Mouse (Mus musculus) forebrain, embryonic 11.5 days (tissue): ENCODE measurements around the gene Pde4d. TPM values are rescaled to one million over a fixed set of nuclear protein-coding genes. Genes with fewer than 3 reads are reported as not detected.

ENCODE experiments used
- ATAC-seq: fragments of 200-750 bp; cut with Nextera tagmentation; replicated peaks from 2 replicates; pipeline ENCODE4 v1.8.0; 2017; ENCODE audit warnings: moderate TSS enrichment; ENCODE audit not compliant: low FRiP score
- DNase-seq: peaks from one replicate; pipeline ENCODE4 v3.0.0-alpha.2; 2017; ENCODE audit warnings: low spot score
- H3K27ac ChIP-seq: fragments of 300-500 bp; sonication (generic); 2 replicates; pipeline ENCODE4 v1.5.1; 2014; ENCODE audit warnings: low read depth, low read length
- H3K27me3 ChIP-seq: fragments of 300-500 bp; sonication (generic); 2 replicates; pipeline ENCODE4 v1.6.1; 2014; ENCODE audit warnings: mild to moderate bottlenecking, low read length, mixed read lengths; ENCODE audit not compliant: control insufficient read depth, insufficient read depth
- H3K36me3 ChIP-seq: fragments of 300-500 bp; sonication (generic); 2 replicates; pipeline ENCODE4 v1.6.1; 2014; ENCODE audit warnings: mild to moderate bottlenecking, low read length, moderate library complexity, mixed read lengths; ENCODE audit not compliant: control insufficient read depth, insufficient read depth
- H3K4me1 ChIP-seq: fragments of 300-500 bp; sonication (generic); replicated peaks from 2 replicates; pipeline ENCODE4 v1.6.1; 2014; ENCODE audit warnings: low read length, mixed read lengths; ENCODE audit not compliant: control insufficient read depth, insufficient read depth
- H3K4me2 ChIP-seq: fragments of 300-500 bp; sonication (generic); 2 replicates; pipeline ENCODE4 v1.6.1; 2014; ENCODE audit warnings: low read depth, mild to moderate bottlenecking, low read length, moderate library complexity, mixed read lengths; ENCODE audit not compliant: severe bottlenecking
- H3K4me3 ChIP-seq: fragments of 300-500 bp; sonication (generic); 2 replicates; pipeline ENCODE4 v1.5.1; 2014; ENCODE audit warnings: low read depth, low read length
- H3K9ac ChIP-seq: fragments of 300-500 bp; sonication (generic); 2 replicates; pipeline ENCODE4 v1.6.1; 2014; ENCODE audit warnings: low read length
- H3K9me3 ChIP-seq: fragments of 300-500 bp; sonication (generic); 2 replicates; pipeline ENCODE4 v1.6.1; 2016; ENCODE audit warnings: low read length, mixed read lengths; ENCODE audit not compliant: control insufficient read depth
- WGBS: fragments of 180-500 bp; shearing (Covaris S2); extraction: QIAGEN DNeasy Blood & Tissue Kit; methylation state at CpG from one replicate; pipeline ENCODE4 v1.1.7; 2014; 5-methylcytosine and 5-hydroxymethylcytosine counted together
- polyA plus RNA-seq: library from polyadenylated mRNA; unstranded; fragments of >200 nt; fragmentation: Nextera tagmentation; extraction: Ambion mirVana; gene quantifications from 2 replicates; pipeline ENCODE4 v1.2.1, GENCODE M21; 2014

Pde4d gene
- polyA plus RNA-seq, 1 experiment from 2014 or later: 11.9 TPM

DNA sequence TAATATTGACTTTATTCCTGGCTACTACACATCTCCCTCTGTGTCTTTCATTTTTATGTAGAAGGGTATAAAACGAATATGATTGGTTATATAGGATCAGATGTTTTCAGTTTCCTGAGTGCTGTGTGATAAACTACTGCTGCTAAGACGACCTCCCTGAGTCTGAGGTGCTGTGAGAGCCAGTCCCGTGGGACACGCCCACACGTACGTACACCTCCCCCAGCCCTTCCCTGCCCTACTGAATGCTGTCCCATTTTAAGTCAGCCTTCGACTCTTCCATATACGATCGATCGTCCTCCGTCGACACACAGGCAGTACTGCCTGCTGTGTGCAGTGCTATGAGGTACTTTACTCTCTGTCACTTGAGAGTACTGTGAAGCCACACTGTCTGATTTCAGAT is 1473.0 kb downstream of the Pde4d start:
- ATAC-seq: peak; percentile 28; the same call in 1 of the 2 replicates
- 79% methylated on average over 12 of the region's 12 CpGs for WGBS

DNA sequence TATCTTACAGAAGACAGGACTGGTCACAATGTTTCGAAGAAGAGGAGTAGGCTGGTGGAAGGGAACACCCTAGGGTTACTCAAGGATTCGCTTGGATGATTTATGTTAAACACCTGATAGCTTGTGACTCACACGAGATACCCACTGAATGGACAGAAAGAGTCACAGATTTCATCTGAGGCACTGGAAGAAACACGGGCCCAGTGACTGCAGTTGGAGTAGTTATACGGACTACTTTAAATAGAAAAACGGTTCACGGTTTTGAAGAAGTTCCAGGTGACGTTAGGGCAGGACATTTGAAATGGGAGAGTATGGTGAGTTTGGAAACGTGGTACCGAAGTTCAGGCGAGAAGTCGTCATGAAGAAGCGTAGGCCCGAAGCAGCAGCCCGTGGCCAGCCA is 1475.0 kb downstream of the Pde4d start:
- ATAC-seq (no peak), DNase-seq (no peak)
- H3K4me1 ChIP-seq: peaks cover 5% of the 10 kb centered on the region; the same call in 1 of the 2 replicates
- 90% methylated on average over 15 of the region's 15 CpGs for WGBS
- H3K36me3 ChIP-seq: no peaks in the 10 kb centered on the region
- no peaks in the 10 kb centered on the region for H3K27me3 ChIP-seq
- H3K9me3 ChIP-seq: no peaks in the 10 kb centered on the region
- H3K27ac ChIP-seq: no peak overlapping the region
- no peak overlapping the region for H3K9ac ChIP-seq
- H3K4me3 ChIP-seq: no peak overlapping the region
- no peak overlapping the region for H3K4me2 ChIP-seq

More for the DNA sequence above, 1473.0 kb downstream of the Pde4d start:
- no peak overlapping the region for H3K4me3 ChIP-seq
- no peaks in the 10 kb centered on the region for H3K9me3 ChIP-seq
- no peaks in the 10 kb centered on the region for H3K27me3 ChIP-seq
- DNase-seq: no peak
- H3K4me2 ChIP-seq: no peak overlapping the region
- no peak overlapping the region for H3K27ac ChIP-seq
- no peak overlapping the region for H3K9ac ChIP-seq
- peaks cover 5% of the 10 kb centered on the region; the same call in 1 of the 2 replicates for H3K4me1 ChIP-seq
- H3K36me3 ChIP-seq: no peaks in the 10 kb centered on the region

DNA sequence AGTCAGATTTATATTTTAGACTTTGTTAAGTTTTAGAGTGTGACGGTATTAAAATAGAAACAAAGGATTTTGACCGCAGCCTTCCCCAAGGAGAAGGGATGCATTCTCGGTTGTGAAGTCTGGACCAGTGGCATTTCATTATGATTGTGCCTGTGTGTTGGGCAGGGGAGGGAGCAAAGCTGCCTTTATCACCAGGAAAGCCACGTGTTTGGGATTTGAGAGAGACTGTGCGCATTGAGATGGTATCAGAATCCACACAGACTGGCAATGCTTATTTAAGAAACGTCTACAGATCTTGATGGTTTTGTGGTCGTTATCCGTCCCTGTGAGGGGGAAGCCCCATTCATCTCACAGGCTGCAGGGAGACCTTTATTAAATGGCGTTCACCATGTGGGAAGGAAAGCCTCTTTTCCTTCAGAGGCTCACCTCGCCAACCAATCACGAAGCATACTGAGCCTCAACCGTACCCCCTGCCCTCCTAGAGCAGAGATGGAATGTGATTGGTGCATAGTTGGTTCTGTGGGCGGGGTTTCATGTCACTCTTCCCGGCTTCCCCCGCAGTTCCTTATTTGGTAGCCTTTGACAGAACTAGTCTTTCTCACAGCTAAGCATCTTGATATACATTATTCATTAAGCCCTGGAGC is 1476.7 kb downstream of the Pde4d start:
- no peak overlapping the region for H3K9ac ChIP-seq

DNA sequence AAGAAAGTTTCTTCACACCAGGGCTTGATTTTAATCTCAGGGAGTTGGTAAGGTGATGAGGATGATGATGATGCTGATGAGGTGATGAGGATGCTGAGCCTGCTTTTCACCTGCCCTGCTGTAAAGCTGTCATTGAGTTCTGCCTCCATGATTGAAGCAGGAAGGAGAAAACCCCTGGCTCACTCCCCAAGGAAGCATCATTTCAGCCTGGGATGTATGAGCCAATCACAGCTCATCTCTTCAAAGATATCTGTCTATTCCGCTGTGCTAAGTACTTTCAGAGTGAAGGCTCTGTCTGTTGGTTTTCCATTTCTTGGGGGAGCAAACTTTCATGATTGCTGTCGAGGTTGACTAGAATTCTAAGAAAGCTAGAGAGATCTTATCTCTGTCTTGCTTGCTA is 1478.0 kb downstream of the Pde4d start:
- Histone ChIP-seq H3K27me3 (no peaks in the 10 kb centered on the region), H3K4me3 (no peak overlapping the region), H3K4me2 (no peak overlapping the region), H3K9ac (no peak overlapping the region), H3K27ac (no peak overlapping the region), H3K9me3 (no peaks in the 10 kb centered on the region), H3K4me1 (peaks cover 5% of the 10 kb centered on the region; the same call in 1 of the 2 replicates), H3K36me3 (no peaks in the 10 kb centered on the region)
- ATAC-seq (no peak), DNase-seq (no peak)
- 85% methylated on average over 2 of the region's 2 CpGs for WGBS

More for the DNA sequence above, 1476.7 kb downstream of the Pde4d start:
- H3K9me3 ChIP-seq: no peaks in the 10 kb centered on the region
- peak; percentile 70 for DNase-seq
- no peak overlapping the region for H3K27ac ChIP-seq
- no peak overlapping the region; the same call in 1 of the 2 replicates for H3K4me3 ChIP-seq
- peak; percentile 95 for ATAC-seq
- 31% methylated on average over 15 of the region's 15 CpGs for WGBS
- peak overlapping the region; percentile 43 for H3K4me2 ChIP-seq
- H3K36me3 ChIP-seq: no peaks in the 10 kb centered on the region
- H3K27me3 ChIP-seq: no peaks in the 10 kb centered on the region
- peaks cover 5% of the 10 kb centered on the region; the same call in 1 of the 2 replicates for H3K4me1 ChIP-seq

DNA sequence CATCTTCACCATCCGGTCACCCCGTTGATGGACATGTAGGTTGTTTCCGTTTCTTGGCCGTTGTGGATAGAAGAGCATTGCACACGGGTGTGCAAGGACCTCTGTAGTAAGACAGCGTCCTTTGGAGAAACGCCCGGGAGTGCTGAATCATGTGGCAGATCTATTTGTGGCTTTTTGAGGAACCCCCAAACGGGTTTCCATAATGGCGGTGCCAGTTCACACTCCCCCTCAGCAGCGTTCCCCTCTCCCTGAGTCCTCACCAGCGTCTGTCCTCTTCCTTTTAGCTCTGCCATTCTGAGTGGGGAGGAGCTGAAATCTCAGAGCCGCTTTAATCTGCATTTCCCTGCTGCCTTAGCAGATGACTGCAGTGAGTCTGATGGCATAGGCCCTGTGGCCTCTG is 1482.9 kb downstream of the Pde4d start:
- 95% methylated on average over 13 of the region's 13 CpGs for WGBS
- Histone ChIP-seq H3K9ac (no peak overlapping the region), H3K27me3 (no peaks in the 10 kb centered on the region), H3K4me1 (no peaks in the 10 kb centered on the region), H3K4me2 (no peak overlapping the region), H3K27ac (no peak overlapping the region), H3K36me3 (no peaks in the 10 kb centered on the region), H3K9me3 (no peaks in the 10 kb centered on the region), H3K4me3 (no peak overlapping the region)
- ATAC-seq (no peak), DNase-seq (no peak)

DNA sequence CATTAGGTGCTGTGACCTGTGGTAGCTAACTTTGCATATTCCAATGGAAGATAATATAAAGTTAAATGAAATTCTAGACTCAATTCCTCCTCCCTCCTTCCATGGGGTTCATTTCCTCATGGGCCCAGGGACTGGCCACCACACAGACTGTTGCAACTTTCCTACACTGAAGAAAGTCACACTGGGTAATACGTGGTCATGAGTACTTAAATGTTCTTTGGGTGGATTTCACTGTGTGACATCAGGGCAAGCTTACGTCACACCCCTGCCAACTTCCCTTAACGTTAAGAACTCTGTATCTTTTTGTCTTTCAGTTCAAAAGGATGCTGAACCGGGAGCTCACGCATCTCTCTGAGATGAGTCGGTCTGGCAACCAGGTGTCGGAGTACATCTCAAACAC is 1483.8 kb downstream of the Pde4d start:
- Histone ChIP-seq H3K27ac (no peak overlapping the region), H3K4me1 (no peaks in the 10 kb centered on the region), H3K4me2 (no peak overlapping the region), H3K36me3 (no peaks in the 10 kb centered on the region), H3K27me3 (no peaks in the 10 kb centered on the region), H3K4me3 (no peak overlapping the region), H3K9ac (no peak overlapping the region), H3K9me3 (no peaks in the 10 kb centered on the region)
- ATAC-seq (no peak), DNase-seq (no peak)
- 93% methylated on average over 7 of the region's 7 CpGs for WGBS

DNA sequence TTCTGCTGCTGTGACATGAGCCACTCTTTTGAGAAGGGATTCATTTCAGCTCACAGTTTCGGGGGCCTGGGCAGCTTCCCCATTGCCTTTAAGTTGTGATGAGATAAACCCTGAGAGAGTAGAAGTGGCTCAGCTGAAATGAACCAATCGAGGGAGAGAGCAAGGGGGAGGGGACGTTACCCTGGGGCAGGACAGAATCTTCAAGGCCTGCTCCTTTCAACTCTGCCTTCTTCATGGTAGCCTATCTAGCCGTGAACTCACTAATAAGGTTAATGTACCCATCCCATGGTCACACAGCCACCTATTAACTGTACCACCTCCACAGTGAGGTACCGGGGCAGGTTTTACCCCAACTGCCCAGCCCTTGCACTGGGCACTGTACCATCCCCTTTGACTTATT is 1487.1 kb downstream of the Pde4d start:
- Histone ChIP-seq H3K4me1 (no peaks in the 10 kb centered on the region), H3K27me3 (no peaks in the 10 kb centered on the region), H3K4me2 (no peak overlapping the region), H3K27ac (no peak overlapping the region), H3K9ac (no peak overlapping the region), H3K4me3 (no peak overlapping the region), H3K36me3 (no peaks in the 10 kb centered on the region), H3K9me3 (no peaks in the 10 kb centered on the region)
- 95% methylated on average over 5 of the region's 5 CpGs for WGBS
- DNase-seq (no peak), ATAC-seq (no peak)

DNA sequence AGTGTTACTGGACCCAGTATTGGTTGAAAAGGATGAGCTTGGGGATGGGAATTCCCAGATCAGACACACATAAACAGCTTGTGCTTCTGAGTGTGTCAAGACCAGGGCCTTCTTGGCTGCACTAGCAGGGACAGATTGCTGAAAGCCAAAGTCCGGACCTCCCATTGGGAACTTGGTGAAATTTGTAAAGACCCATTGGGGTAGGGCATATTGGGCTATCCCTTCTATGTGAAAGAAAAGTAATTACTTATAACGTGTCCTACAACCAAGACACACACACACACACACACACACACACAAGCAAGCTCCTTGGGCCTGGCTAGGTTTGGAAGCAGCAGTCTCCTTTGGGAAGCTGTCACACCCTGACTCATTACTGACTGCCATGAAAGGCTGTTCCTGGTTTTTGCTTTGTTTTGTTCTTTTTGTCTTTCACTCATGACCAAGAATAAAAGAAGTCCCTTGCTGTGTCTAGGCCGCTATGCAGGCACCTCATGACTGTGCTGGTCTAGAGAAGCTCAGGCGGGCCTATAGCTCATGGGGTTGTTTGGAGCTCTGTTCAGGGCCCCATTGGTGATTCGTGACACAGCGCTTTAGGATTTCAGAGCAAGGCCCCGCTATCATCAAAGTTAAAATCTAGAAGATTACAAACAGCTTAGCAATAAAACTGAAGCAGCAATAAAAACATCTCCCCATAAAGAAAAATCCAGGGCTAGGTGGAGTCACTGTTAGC is 1495.2 kb downstream of the Pde4d start:
- Histone ChIP-seq H3K27me3 (no peaks in the 10 kb centered on the region), H3K27ac (no peak overlapping the region), H3K9ac (no peak overlapping the region), H3K9me3 (no peaks in the 10 kb centered on the region), H3K36me3 (no peaks in the 10 kb centered on the region; the same call in 1 of the 2 replicates), H3K4me2 (no peak overlapping the region), H3K4me3 (no peak overlapping the region), H3K4me1 (no peaks in the 10 kb centered on the region)
- ATAC-seq: no peak
- 81% methylated on average over 7 of the region's 7 CpGs for WGBS
- no peak for DNase-seq
